In genomic region chr8:11475397-11475796, GRCm38 (mm10) we compare ENCODE assay signal across 30 mouse cellular contexts. TPM values are rescaled to one million over a fixed set of nuclear protein-coding genes. Genes with fewer than 3 reads are reported as not detected.
DNase-seq lines count a peak whose midpoint lies in the region; ATAC-seq and TF ChIP-seq lines count a peak whose summit lies in the region.
"Had no signal": no experiment of that assay in that cellular context is flagged by ENCODE, and none has a peak within 500 bp of the region (broad histone marks: within the 10 kb centered on the region; RNA-seq: fewer than 3 reads in every experiment).

No protein-coding gene starts in this region.

- 51% methylated on average over 9 of the region's 10 CpGs for WGBS in heart, adult 2 months
- WGBS in heart, embryonic 14.5 days: 12% methylated on average over 9 of the region's 10 CpGs
- WGBS in kidney, embryonic 16.5 days: 17% methylated on average over 9 of the region's 10 CpGs
- WGBS in lung, embryonic 16.5 days: 15% methylated on average over 9 of the region's 10 CpGs

- TF ChIP-seq CTCF in heart, adult 2 months (IDR thresholded peaks at IDR 0.05): no peak

- H3K4me2 ChIP-seq in heart, embryonic 14.5 days (ENCODE audit: low read length): peak overlapping the region; percentile 97
- H3K4me2 ChIP-seq in kidney, embryonic 16.5 days (replicated peaks; ENCODE audit: low read depth, low read length): peak overlapping the region; percentile 97
- no peak overlapping the region; the same call in 1 of the 2 replicates for H3K4me2 ChIP-seq in lung, embryonic 16.5 days (ENCODE audit: low read depth, low read length)
- H3K4me2 ChIP-seq: embryonic facial prominence, embryonic 15.5 days; forebrain, embryonic 12.5 days; hindbrain, embryonic 12.5 days; midbrain, embryonic 13.5 days; neural tube, embryonic 13.5 days had no signal

- no peaks in the 10 kb centered on the region for H3K36me3 ChIP-seq in heart, adult 2 months (ENCODE audit: control insufficient read depth, insufficient read depth, low read length)
- no peaks in the 10 kb centered on the region for H3K36me3 ChIP-seq in heart, embryonic 14.5 days (ENCODE audit: control insufficient read depth, insufficient read depth, low read length)
- H3K36me3 ChIP-seq in kidney, embryonic 16.5 days (ENCODE audit: insufficient read depth, low read length): no peaks in the 10 kb centered on the region
- H3K36me3 ChIP-seq in lung, embryonic 16.5 days (ENCODE audit: control insufficient read depth, insufficient read depth, low read length): no peaks in the 10 kb centered on the region
- H3K36me3 ChIP-seq: embryonic facial prominence, embryonic 10.5 days; embryonic facial prominence, embryonic 15.5 days; forebrain, embryonic 12.5 days; G1E; hindbrain, embryonic 12.5 days; intestine, embryonic 15.5 days; limb, embryonic 13.5 days; midbrain, embryonic 13.5 days; neural tube, embryonic 13.5 days had no signal

- peak overlapping the region; percentile 19; the same call in 1 of the 2 replicates for H3K9ac ChIP-seq in heart, adult 2 months (ENCODE audit: low read depth, low read length)
- H3K9ac ChIP-seq in heart, embryonic 14.5 days (ENCODE audit: low read length): peak overlapping the region; percentile 64
- peak overlapping the region; percentile 30; the same call in 1 of the 2 replicates for H3K9ac ChIP-seq in kidney, embryonic 16.5 days (replicated peaks; ENCODE audit: low read length)
- H3K9ac ChIP-seq in lung, embryonic 16.5 days (ENCODE audit: low read length): peak overlapping the region; percentile 27; the same call in 1 of the 2 replicates
- H3K9ac ChIP-seq: embryonic facial prominence, embryonic 15.5 days; forebrain, embryonic 12.5 days; hindbrain, embryonic 12.5 days; intestine, embryonic 15.5 days; limb, embryonic 13.5 days; midbrain, embryonic 13.5 days; neural tube, embryonic 13.5 days had no signal

- H3K4me1 ChIP-seq in heart, adult 2 months (ENCODE audit: control insufficient read depth, insufficient read depth, low read length): peaks cover 7% of the 10 kb centered on the region; the same call in 1 of the 2 replicates
- peaks cover 36 to 64% of the 10 kb centered on the region in 2 experiments for H3K4me1 ChIP-seq in heart, embryonic 14.5 days (ENCODE audit: control insufficient read depth in 2 of 2, insufficient read depth in 2 of 2, low read length in 2 of 2)
- H3K4me1 ChIP-seq in kidney, embryonic 16.5 days (ENCODE audit: insufficient read depth, low read length): peaks cover 53% of the 10 kb centered on the region
- H3K4me1 ChIP-seq in lung, embryonic 16.5 days (replicated peaks; ENCODE audit: control insufficient read depth, insufficient read depth, low read length): peaks cover 33% of the 10 kb centered on the region

- no peak for TF ChIP-seq EP300 in heart, adult 2 months (IDR thresholded peaks at IDR 0.05; ENCODE audit: insufficient read depth, low read depth, low read length)

- intact Hi-C loops in heart, adult 2 months (cut with DNase I): no loop called here

- H3K9me3 ChIP-seq in heart, embryonic 14.5 days (ENCODE audit: control insufficient read depth, low read length): no peaks in the 10 kb centered on the region
- H3K9me3 ChIP-seq in kidney, embryonic 16.5 days (ENCODE audit: low read length): no peaks in the 10 kb centered on the region
- H3K9me3 ChIP-seq in lung, embryonic 16.5 days (ENCODE audit: control insufficient read depth, low read length): no peaks in the 10 kb centered on the region
- H3K9me3 ChIP-seq: embryonic facial prominence, embryonic 10.5 days; embryonic facial prominence, embryonic 15.5 days; forebrain, embryonic 12.5 days; G1E; hindbrain, embryonic 12.5 days; intestine, embryonic 15.5 days; limb, embryonic 13.5 days; midbrain, embryonic 13.5 days; neural tube, embryonic 13.5 days had no signal

- H3K79me2 ChIP-seq in heart, adult 2 months (replicated peaks; ENCODE audit: control insufficient read depth, insufficient read depth, low read length): 0 out of 2 replicates have a peak, but pooled peaks cover 1% of the 10 kb centered on the region

- no peak overlapping the region for H3K4me3 ChIP-seq in heart, adult 2 months
- H3K4me3 ChIP-seq in heart, embryonic 14.5 days (ENCODE audit: control insufficient read depth in 1 of 2, insufficient read depth in 1 of 2, low read depth in 1 of 2, low read length in 2 of 2): peak overlapping the region; percentile 3 to 22; a peak in 2 of 4 replicates
- H3K4me3 ChIP-seq in kidney, embryonic 16.5 days (ENCODE audit: low read length): peak overlapping the region; percentile 13; the same call in 1 of the 2 replicates
- no peak overlapping the region for H3K4me3 ChIP-seq in lung, embryonic 16.5 days (ENCODE audit: low read length)
- H3K4me3 ChIP-seq: embryonic facial prominence, embryonic 10.5 days; embryonic facial prominence, embryonic 15.5 days; forebrain, embryonic 12.5 days; hindbrain, embryonic 12.5 days; intestine, embryonic 15.5 days; layer of hippocampus, adult 2 months; left cerebral cortex, adult 2 months; limb, embryonic 13.5 days; midbrain, embryonic 13.5 days; neural tube, embryonic 13.5 days had no signal

- H3K27me3 ChIP-seq in heart, adult 2 months (ENCODE audit: control insufficient read depth, insufficient read depth, low read length): no peaks in the 10 kb centered on the region
- peaks cover 5% of the 10 kb centered on the region; the same call in 1 of the 2 replicates for H3K27me3 ChIP-seq in heart, embryonic 14.5 days (ENCODE audit: control insufficient read depth, insufficient read depth, low read length)
- H3K27me3 ChIP-seq in kidney, embryonic 16.5 days (ENCODE audit: insufficient read depth, low read length): peaks cover 10% of the 10 kb centered on the region; the same call in 1 of the 2 replicates
- H3K27me3 ChIP-seq in lung, embryonic 16.5 days (ENCODE audit: control insufficient read depth, insufficient read depth, low read depth, low read length): peaks cover 11% of the 10 kb centered on the region

- no peak for ATAC-seq in heart, embryonic 14.5 days (ENCODE audit: insufficient number of reproducible peaks, insufficient read depth, low FRiP score, low read depth)
- ATAC-seq in kidney, embryonic 16.5 days (ENCODE audit: low FRiP score, low TSS enrichment): no peak
- ATAC-seq in lung, embryonic 16.5 days (ENCODE audit: low read depth): no peak
- ATAC-seq: hindbrain, postnatal 0 days; intestine, embryonic 15.5 days; midbrain, embryonic 13.5 days had no signal

- TF ChIP-seq POLR2A in heart, adult 2 months (IDR thresholded peaks at IDR 0.05; ENCODE audit: insufficient read depth, low read depth, low read length): no peak

- DNase-seq in heart, adult 2 months: no peak
- no peak for DNase-seq in heart, adult 9 months (ENCODE audit: low spot score in 2 of 2)
- no peak for DNase-seq in heart, adult 18-20 months
- DNase-seq in kidney, adult 8-10 months: no peak
- no peak for DNase-seq in lung, postnatal 14 days
- DNase-seq: adrenal gland, adult 8-10 months; cerebellum, adult 8-10 months; cerebellum, postnatal 25 days; gastrocnemius, postnatal 10 days; kidney, postnatal 10 days; lung, adult 2 months; thymus, adult 2 months; thymus, postnatal 36 days had no signal

- peak overlapping the region; percentile 96 for H3K27ac ChIP-seq in heart, adult 2 months
- H3K27ac ChIP-seq in heart, embryonic 14.5 days (replicated peaks in 1 of 2; ENCODE audit: control insufficient read depth in 1 of 2, insufficient read depth in 1 of 2, low read depth in 2 of 2, low read length in 2 of 2): peak overlapping the region; percentile 86 to 96
- no peak overlapping the region for H3K27ac ChIP-seq in kidney, embryonic 16.5 days (ENCODE audit: low read length)
- H3K27ac ChIP-seq in lung, embryonic 16.5 days (ENCODE audit: low read length): no peak overlapping the region
- H3K27ac ChIP-seq: embryonic facial prominence, embryonic 10.5 days; embryonic facial prominence, embryonic 15.5 days; forebrain, embryonic 12.5 days; hindbrain, embryonic 12.5 days; hindbrain, postnatal 0 days; intestine, embryonic 15.5 days; layer of hippocampus, adult 2 months; left cerebral cortex, adult 2 months; limb, embryonic 13.5 days; macrophage; midbrain, embryonic 13.5 days; neural tube, embryonic 13.5 days had no signal

RNA-seq across cellular contexts. Expression of gene Rab20, which starts 3.1 kb away (rescaled TPM):
- total RNA-seq in heart, adult 2 months (2021): 10 to 100 TPM; 17.8 to 27.4 TPM
- 40.9 and 46.8 TPM in 2 replicates for polyA plus RNA-seq in heart, adult 2 months (2012; rRNA removed)
- polyA plus RNA-seq in heart, embryonic 14.5 days (2014; fragmentation: Nextera tagmentation; extraction: Ambion mirVana): 39.3 and 39.7 TPM in 2 replicates
- 10 to 100 TPM; 17.4 to 20.5 TPM for total RNA-seq in heart, adult 18-20 months (2021)
- polyA plus RNA-seq in kidney, embryonic 16.5 days (2015; fragmentation: Nextera tagmentation; extraction: Ambion mirVana): 30.6 and 37.3 TPM in 2 replicates
- polyA plus RNA-seq in lung, embryonic 16.5 days (2015; fragmentation: Nextera tagmentation; extraction: Ambion mirVana): 13.2 and 14.4 TPM in 2 replicates
- total RNA-seq: G1E; layer of hippocampus, adult 2 months; megakaryocyte-erythroid progenitor cell, adult 5-6 weeks had no signal
- polyA plus RNA-seq: G1E had no signal

RNA-seq across cellular contexts. Expression of gene Naxd, which starts 21.9 kb away (rescaled TPM):
- 10 to 100 TPM; 31.2 to 32.7 TPM for total RNA-seq in heart, adult 2 months (2021)
- polyA plus RNA-seq in heart, adult 2 months (2012; rRNA removed): 56.9 and 64.1 TPM in 2 replicates
- polyA plus RNA-seq in heart, embryonic 14.5 days (2014; fragmentation: Nextera tagmentation; extraction: Ambion mirVana): 74.5 and 82.8 TPM in 2 replicates
- total RNA-seq in heart, adult 18-20 months (2021): 10 to 100 TPM; 30.1 to 34.4 TPM
- polyA plus RNA-seq in kidney, embryonic 16.5 days (2015; fragmentation: Nextera tagmentation; extraction: Ambion mirVana): 125 and 132 TPM in 2 replicates
- 164 and 169 TPM in 2 replicates for polyA plus RNA-seq in lung, embryonic 16.5 days (2015; fragmentation: Nextera tagmentation; extraction: Ambion mirVana)

Comparison
In these comparisons a context has a peak if more than half of its experiments do, and no peak if none do; other contexts are left out.
1. H3K4me3 ChIP-seq: peak in heart, embryonic 14.5 days (2 of 2) and kidney, embryonic 16.5 days (single experiment); none in heart, adult 2 months (single experiment) and lung, embryonic 16.5 days (single experiment).
2. H3K27ac ChIP-seq: peak in heart, adult 2 months (single experiment) and heart, embryonic 14.5 days (2 of 2); none in kidney, embryonic 16.5 days (single experiment) and lung, embryonic 16.5 days (single experiment).
3. Peak in every context shown above with its lines, with median percentiles within 50 percentile points of each other: H3K9ac ChIP-seq.